Mouse (Mus musculus): Measurements from ENCODE around the gene Il13.

- no peak for TF ChIP-seq CTCF (IDR thresholded peaks at IDR 0.05; ENCODE audit: low read depth, low read length)
- no peak for TF ChIP-seq POLR2AphosphoS5 (IDR thresholded peaks at IDR 0.05; ENCODE audit: insufficient replicate concordance, low read depth, low read length)
- TF ChIP-seq GATA1 (IDR thresholded peaks at IDR 0.05; ENCODE audit: borderline replicate concordance, low read length): no peak
- no peak for TF ChIP-seq TAL1 (conservative IDR thresholded peaks at IDR 0.05; ENCODE audit: low read depth, low read length)
- no peak for TF ChIP-seq GATA2 (IDR thresholded peaks at IDR 0.05; ENCODE audit: borderline replicate concordance, low read depth, low read length)
Observed at GRCm38 (mm10) chr11:53651441-53651840, 16.9 kb upstream of the Il13 start.
